Mouse (Mus musculus): Measurements from ENCODE around the gene Eme1.

The Eme1 gene

GRCm38 (mm10) chr11:94597319-94597718 is 56.4 kb downstream of the Eme1 start:
- DNase-seq (ENCODE audit: low spot score): no peak

- peak; percentile 40 for DNase-seq (ENCODE audit: low spot score)
Observed at GRCm38 (mm10) chr11:94596311-94596852, 57.4 kb downstream of the Eme1 start.

Measured in c-Kit-positive CD71-positive TER-119-positive erythroid progenitor cells, embryonic 14.5 days (primary cell).